ENCODE assay signal across 25 mouse cellular contexts in genomic region chr13:111456790-111457189, GRCm38 (mm10).
"Had no signal": no experiment of that assay in that cellular context is flagged by ENCODE, and none has a peak within 500 bp of the region (broad histone marks: within the 10 kb centered on the region; RNA-seq: fewer than 3 reads in every experiment).

No protein-coding gene starts in this region.

- H3K27ac ChIP-seq: heart, adult 2 months; heart, embryonic 13.5 days; heart, embryonic 15.5 days; hindbrain, embryonic 13.5 days; hindbrain, embryonic 15.5 days; hindbrain, postnatal 0 days; intestine, embryonic 15.5 days; layer of hippocampus, adult 2 months; left cerebral cortex, adult 2 months; limb, embryonic 10.5 days; limb, embryonic 12.5 days; liver, embryonic 14.5 days had no signal

- H3K4me2 ChIP-seq: heart, embryonic 11.5 days; heart, embryonic 13.5 days; heart, embryonic 15.5 days; hindbrain, embryonic 13.5 days; hindbrain, embryonic 15.5 days; intestine, embryonic 15.5 days; limb, embryonic 12.5 days; liver, embryonic 11.5 days had no signal

- H3K9me3 ChIP-seq: heart, embryonic 13.5 days; heart, embryonic 15.5 days; hindbrain, embryonic 13.5 days; hindbrain, embryonic 15.5 days; intestine, embryonic 15.5 days; limb, embryonic 10.5 days; limb, embryonic 12.5 days had no signal

- H3K4me3 ChIP-seq: heart, adult 2 months; heart, embryonic 13.5 days; heart, embryonic 15.5 days; hindbrain, embryonic 13.5 days; hindbrain, embryonic 15.5 days; intestine, embryonic 15.5 days; layer of hippocampus, adult 2 months; left cerebral cortex, adult 2 months; limb, embryonic 10.5 days; limb, embryonic 12.5 days had no signal

- H3K9ac ChIP-seq: heart, embryonic 13.5 days; heart, embryonic 15.5 days; hindbrain, embryonic 13.5 days; hindbrain, embryonic 15.5 days; intestine, embryonic 15.5 days; limb, embryonic 12.5 days; liver, embryonic 14.5 days had no signal

- DNase-seq: gastrocnemius, postnatal 14 days; gastrocnemius, postnatal 36 days; heart, adult 11 months; heart, adult 2 months; heart, postnatal 14 days; heart, postnatal 36 days; kidney, adult 18-20 months; kidney, adult 8-10 months; kidney, postnatal 10 days; kidney, postnatal 25 days; kidney, postnatal 4 days had no signal

- H3K27me3 ChIP-seq: heart, embryonic 13.5 days; heart, embryonic 15.5 days; hindbrain, embryonic 13.5 days; hindbrain, embryonic 15.5 days; intestine, embryonic 15.5 days; limb, embryonic 12.5 days had no signal

- ATAC-seq: hindbrain, postnatal 0 days; intestine, embryonic 15.5 days; intestine, postnatal 0 days had no signal

- H3K4me1 ChIP-seq: hindbrain, embryonic 15.5 days; intestine, embryonic 15.5 days; limb, embryonic 10.5 days; limb, embryonic 12.5 days had no signal
